Mouse (Mus musculus) MEL (cell line): ENCODE results near the gene Gm28047.
A peak's percentile ranks its signal among the peaks of the same experiment; 100 is the strongest.

Experiments used
- CTCF ChIP-seq, 3 experiments: IDR thresholded peaks in 2 of 3; conservative IDR thresholded peaks in 1 of 3; 2 replicates each; pipeline ENCODE4 v1.5.1; 2011 to 2012; ENCODE audit warnings: low read length in 3 of 3, low read depth in 2 of 3, mild to moderate bottlenecking in 2 of 3, improper control_type of control experiment in 1 of 3, inconsistent platforms in 1 of 3, mixed read lengths in 1 of 3, moderate library complexity in 1 of 3; ENCODE audit not compliant: control insufficient read depth in 1 of 3, insufficient read depth in 1 of 3, poor library complexity in 1 of 3, severe bottlenecking in 1 of 3
- ELF1 ChIP-seq: IDR thresholded peaks from 2 replicates; pipeline ENCODE4 v1.6.1; 2014; ENCODE audit warnings: low read depth, mild to moderate bottlenecking, inconsistent platforms, low read length, improper control_type of control experiment, moderate library complexity
- EP300 ChIP-seq, 2 experiments: IDR thresholded peaks; 2 replicates each; pipeline ENCODE4 v1.6.1; 2011; ENCODE audit warnings: improper control_type of control experiment in 2 of 2, low read length in 2 of 2, low read depth in 1 of 2, mild to moderate bottlenecking in 1 of 2
- KAT2A ChIP-seq: conservative IDR thresholded peaks from 2 replicates; pipeline ENCODE4 v1.6.1; 2012; ENCODE audit warnings: low read depth, low read length, improper control_type of control experiment, inconsistent platforms
- POLR2A ChIP-seq, 2 experiments: IDR thresholded peaks; 2 replicates each; pipeline ENCODE4 v1.6.1; 2011 to 2012; ENCODE audit warnings: low read length in 2 of 2, mild to moderate bottlenecking in 2 of 2, control low read depth in 1 of 2, improper control_type of control experiment in 1 of 2, low read depth in 1 of 2, moderate library complexity in 1 of 2; ENCODE audit not compliant: control insufficient read depth in 1 of 2, insufficient read depth in 1 of 2, poor library complexity in 1 of 2
- ZC3H11A ChIP-seq: IDR thresholded peaks from 2 replicates; pipeline ENCODE4 v1.6.1; 2012; ENCODE audit warnings: low read depth, mild to moderate bottlenecking, inconsistent platforms, low read length, improper control_type of control experiment

DNA sequence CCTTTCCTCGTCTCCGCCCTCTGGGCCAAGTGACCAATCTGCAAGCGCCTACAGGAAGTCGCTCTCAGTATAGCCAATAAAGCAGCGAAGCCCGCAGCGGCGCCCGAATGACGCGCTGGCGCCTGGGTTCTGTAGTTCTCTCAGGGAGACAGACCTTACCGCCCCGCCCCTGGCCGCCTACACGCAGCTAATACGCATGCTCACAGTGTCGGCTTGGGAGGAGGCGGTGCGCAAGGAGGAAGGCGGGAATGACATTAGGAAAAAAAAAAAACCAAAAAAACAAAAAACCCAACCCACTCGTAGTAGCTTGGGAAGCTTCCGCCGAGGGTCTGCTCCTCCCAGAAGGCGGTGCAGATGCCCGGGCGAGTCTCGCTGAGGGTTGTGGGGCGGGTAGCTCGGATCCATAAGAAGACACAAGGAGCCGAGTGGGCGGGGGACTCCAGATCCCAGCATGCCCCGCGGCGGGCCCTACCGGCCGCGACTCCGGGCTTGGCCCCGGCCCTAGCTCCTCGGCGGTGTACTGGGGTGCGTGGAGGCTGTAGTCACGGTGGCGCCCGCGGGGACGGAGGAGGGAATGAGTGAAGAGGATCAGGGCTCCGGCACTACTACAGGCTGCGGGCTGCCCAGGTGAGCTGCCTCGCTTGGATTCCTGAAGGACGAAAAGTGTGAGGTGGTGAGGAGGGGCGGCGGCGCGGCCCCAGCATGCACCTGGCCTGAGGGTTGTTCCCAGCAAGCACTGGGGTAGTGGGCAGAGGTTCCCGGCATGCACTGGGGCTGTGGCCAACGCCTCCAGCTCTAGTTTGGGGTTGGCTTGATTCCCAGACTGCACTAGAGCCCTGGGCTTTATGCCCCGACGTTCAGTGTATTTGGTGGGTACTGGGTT, 106.7 kb downstream of the Gm28047 start, which contains the start of gene Tarbp2:
- TF ChIP-seq KAT2A: peak; percentile 86
- TF ChIP-seq ZC3H11A: no peak
- no peak for TF ChIP-seq CTCF (IDR thresholded peaks at IDR 0.05 in 2 of 3, conservative IDR thresholded peaks at IDR 0.05 in 1 of 3; ENCODE audit: control insufficient read depth in 1 of 3, insufficient read depth in 1 of 3, low read depth in 2 of 3, low read length in 3 of 3, poor library complexity in 1 of 3, severe bottlenecking in 1 of 3)
- peak; percentile 94 to 98; a peak in 3 of 4 replicates for TF ChIP-seq POLR2A (IDR thresholded peaks at IDR 0.05; ENCODE audit: control insufficient read depth in 1 of 2, insufficient read depth in 1 of 2, low read depth in 1 of 2, low read length in 2 of 2, poor library complexity in 1 of 2)
- 0 out of 4 replicates have a peak, but pooled peaks of 1 of the 2 experiments have one; percentile 10 for TF ChIP-seq EP300 (IDR thresholded peaks at IDR 0.05; ENCODE audit: low read depth in 1 of 2, low read length in 2 of 2)
- TF ChIP-seq ELF1: peak; percentile 85
